Mouse (Mus musculus) G1E (cell line): ENCODE results near the gene Dbn1.

Source experiments
- CTCF ChIP-seq: IDR thresholded peaks from 2 replicates; pipeline ENCODE4 v1.5.1; 2012; ENCODE audit warnings: low read depth, low read length, inconsistent platforms, mixed read lengths
- GATA1 ChIP-seq: IDR thresholded peaks from 2 replicates; pipeline ENCODE4 v1.6.1; 2012; ENCODE audit warnings: borderline replicate concordance, low read length, inconsistent platforms, mixed read lengths

- TF ChIP-seq CTCF (no peak), GATA1 (no peak)
These were observed 22.7 kb downstream of the Dbn1 start for GRCm38 (mm10) chr13:55465184-55465583.
